Mouse (Mus musculus): ENCODE measurements around the gene Lrrc23. TPM values are rescaled to one million over a fixed set of nuclear protein-coding genes. Genes with fewer than 3 reads are reported as not detected.
"Not testable (repeated sequence)": the region's sequence is repeated elsewhere in the genome, so short reads cannot be mapped to it uniquely, and the experiment has no call there.

The Lrrc23 gene
- polyA plus RNA-seq, 2 experiments, result 0.09 TPM; not detected in 1

DNA sequence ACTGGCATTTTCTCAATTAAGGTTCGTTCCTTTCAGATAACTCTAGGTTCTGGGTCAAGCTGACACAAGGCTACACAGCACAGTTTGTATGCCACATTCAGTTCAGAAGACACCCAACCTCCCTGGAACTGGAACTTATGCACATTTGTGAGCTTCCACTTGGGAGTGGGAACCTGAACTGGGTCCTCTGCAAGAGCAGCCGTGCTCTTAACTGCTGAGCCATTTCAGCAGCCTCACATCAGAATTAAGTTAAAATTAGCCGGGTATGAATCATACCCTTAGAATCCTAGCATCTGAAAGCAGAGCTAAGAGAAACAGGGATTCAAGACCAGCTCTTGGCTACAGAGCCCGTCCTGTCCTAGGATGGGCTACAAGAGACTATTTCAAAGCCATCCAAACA, 27.8 kb upstream of the Lrrc23 start:
- Histone ChIP-seq H3K27ac (no peak overlapping the region), H3K4me2 (ENCODE audit: low read depth) (no peak overlapping the region), H3K9me3 (ENCODE audit: control insufficient read depth, low read length) (no peaks in the 10 kb centered on the region), H3K36me3 (replicated peaks; ENCODE audit: control insufficient read depth, insufficient read depth, low read depth) (peaks cover 18% of the 10 kb centered on the region), H3K9ac (replicated peaks) (no peak overlapping the region), H3K4me1 (replicated peaks; ENCODE audit: control insufficient read depth in 2 of 2, insufficient read depth in 2 of 2, low read length in 1 of 2) (peaks cover 26 to 37% of the 10 kb centered on the region in 2 experiments), H3K4me3 (ENCODE audit: insufficient read depth in 1 of 2, low read depth in 2 of 2, low read length in 2 of 2) (no peak overlapping the region), H3K27me3 (ENCODE audit: control insufficient read depth, insufficient read depth, low read length) (no peaks in the 10 kb centered on the region)
- WGBS (ENCODE audit: insufficient replicate concordance), result 67% methylated on average over 4 of the region's 4 CpGs
- ATAC-seq (ENCODE audit: insufficient read depth) (no peak), DNase-seq (ENCODE audit: low read depth in 3 of 3, low spot score in 3 of 3) (no peak)
- TF ChIP-seq EP300 (IDR thresholded peaks at IDR 0.05; ENCODE audit: low read depth), result no peak
- no peak for TF ChIP-seq CTCF (IDR thresholded peaks at IDR 0.05; ENCODE audit: low read depth)

DNA sequence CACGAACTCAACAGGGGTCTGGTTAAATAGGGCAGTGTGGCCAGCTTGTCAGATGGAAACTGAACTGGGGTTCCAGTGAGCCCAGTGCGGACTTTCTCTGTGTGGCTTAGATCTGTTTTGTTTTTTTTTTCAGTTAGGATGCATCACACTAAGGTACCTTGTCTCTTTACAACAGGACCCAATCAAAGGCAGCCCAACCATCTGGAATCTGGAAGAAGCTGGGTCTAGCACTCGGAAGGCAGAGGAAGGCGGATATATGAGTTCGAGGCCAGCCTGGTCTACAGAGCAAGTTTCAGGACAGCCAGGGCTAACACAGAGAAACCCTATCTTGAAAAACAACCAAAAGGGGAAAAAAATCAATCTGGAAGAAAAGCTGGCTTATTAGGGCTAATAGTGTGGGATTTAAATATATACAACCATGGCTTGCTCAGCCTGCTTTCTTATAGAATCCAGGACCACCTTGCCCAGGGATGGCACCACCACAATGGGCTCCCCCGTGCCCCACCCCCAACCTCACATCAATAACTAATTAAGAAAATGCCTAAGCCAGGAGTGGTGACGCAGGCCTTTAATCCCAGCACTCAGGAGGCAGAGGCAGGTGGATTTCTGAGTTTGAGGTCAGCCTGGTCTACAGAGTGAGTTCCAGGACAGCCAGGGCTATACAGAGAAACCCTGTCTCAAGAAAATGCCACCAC, 27.1 kb upstream of the Lrrc23 start:
- Histone ChIP-seq H3K27ac (peak overlapping the region; percentile 85), H3K4me1 (replicated peaks; ENCODE audit: control insufficient read depth in 2 of 2, insufficient read depth in 2 of 2, low read length in 1 of 2) (peaks cover 25 to 30% of the 10 kb centered on the region in 2 experiments), H3K27me3 (ENCODE audit: control insufficient read depth, insufficient read depth, low read length) (no peaks in the 10 kb centered on the region), H3K36me3 (replicated peaks; ENCODE audit: control insufficient read depth, insufficient read depth, low read depth) (peaks cover 11% of the 10 kb centered on the region), H3K4me3 (ENCODE audit: insufficient read depth in 1 of 2, low read depth in 2 of 2, low read length in 2 of 2) (peak overlapping the region; percentile 16 to 61; a peak in 2 of 4 replicates), H3K9ac (replicated peaks) (peak overlapping the region; percentile 23), H3K9me3 (ENCODE audit: control insufficient read depth, low read length) (no peaks in the 10 kb centered on the region), H3K4me2 (ENCODE audit: low read depth) (peak overlapping the region; percentile 93)
- DNase-seq (ENCODE audit: low read depth in 3 of 3, low spot score in 3 of 3) (no peak), ATAC-seq (ENCODE audit: insufficient read depth) (no peak)
- TF ChIP-seq EP300 (IDR thresholded peaks at IDR 0.05; ENCODE audit: low read depth), result no peak
- 70% methylated on average over 7 of the region's 7 CpGs for WGBS (ENCODE audit: insufficient replicate concordance)

DNA sequence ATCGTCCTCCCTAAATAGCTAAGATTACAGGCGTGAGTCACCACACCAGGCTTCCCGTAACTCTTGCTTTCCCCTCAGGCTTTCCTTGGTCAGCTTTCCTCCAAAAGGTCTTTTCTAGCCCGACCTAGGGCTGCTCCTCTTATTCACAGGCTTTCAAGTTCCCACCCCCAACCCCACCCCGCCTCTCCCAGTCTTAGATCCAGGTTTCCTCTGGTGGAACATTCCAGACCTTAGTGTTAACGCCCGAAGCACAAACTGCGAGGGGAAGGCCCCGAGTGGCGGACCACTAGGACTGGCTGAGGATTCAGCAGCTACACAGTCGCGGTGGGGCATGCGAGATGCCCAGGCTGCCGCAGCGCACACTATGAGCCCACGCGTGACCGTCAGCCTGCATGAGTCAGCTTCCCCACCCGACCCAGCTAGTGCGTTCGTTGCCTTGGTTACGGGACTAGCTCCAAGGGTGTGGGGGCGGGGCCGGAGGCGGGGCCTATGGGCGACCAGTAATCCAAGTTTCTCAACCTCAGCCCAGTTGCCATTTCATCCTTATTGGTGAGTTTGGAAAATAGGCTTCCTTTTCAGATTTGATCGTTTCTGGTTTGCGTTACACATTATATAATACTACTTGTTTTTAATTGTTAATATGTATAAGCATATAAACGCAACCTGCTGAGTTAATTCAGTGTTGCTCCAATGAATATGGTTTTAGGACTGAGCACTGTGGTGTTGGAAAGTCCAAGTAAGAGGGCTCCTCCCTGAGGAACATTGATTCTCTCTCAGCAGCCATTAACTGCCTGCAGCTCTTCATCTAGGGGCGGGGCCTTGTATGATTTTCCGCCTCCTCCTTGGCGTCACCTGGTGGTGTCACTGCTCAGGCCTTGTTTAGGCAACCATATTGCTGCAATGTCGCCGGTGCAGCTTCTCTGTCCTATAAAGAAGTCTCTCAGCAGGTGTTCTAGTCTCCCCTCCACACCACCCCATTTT, 26.1 kb upstream of the Lrrc23 start:
- TF ChIP-seq CTCF (IDR thresholded peaks at IDR 0.05; ENCODE audit: low read depth), result peak; percentile 67
- TF ChIP-seq EP300 (IDR thresholded peaks at IDR 0.05; ENCODE audit: low read depth), result no peak
- Histone ChIP-seq H3K4me1 (replicated peaks; ENCODE audit: control insufficient read depth in 2 of 2, insufficient read depth in 2 of 2, low read length in 1 of 2) (peaks cover 25 to 30% of the 10 kb centered on the region in 2 experiments), H3K9me3 (ENCODE audit: control insufficient read depth, low read length) (no peaks in the 10 kb centered on the region), H3K9ac (replicated peaks) (peak overlapping the region; percentile 65), H3K36me3 (replicated peaks; ENCODE audit: control insufficient read depth, insufficient read depth, low read depth) (peaks cover 6% of the 10 kb centered on the region), H3K27ac (peak overlapping the region; percentile 85), H3K27me3 (ENCODE audit: control insufficient read depth, insufficient read depth, low read length) (no peaks in the 10 kb centered on the region), H3K4me2 (ENCODE audit: low read depth) (peak overlapping the region; percentile 93), H3K4me3 (ENCODE audit: insufficient read depth in 1 of 2, low read depth in 2 of 2, low read length in 2 of 2) (peak overlapping the region; percentile 55 to 61)
- ATAC-seq (ENCODE audit: insufficient read depth), result peak; percentile 71
- 4% methylated on average over 34 of the region's 34 CpGs for WGBS (ENCODE audit: insufficient replicate concordance)
- DNase-seq (ENCODE audit: low read depth in 3 of 3, low spot score in 3 of 3), result peak; percentile 84 to 93 (median 85)

DNA sequence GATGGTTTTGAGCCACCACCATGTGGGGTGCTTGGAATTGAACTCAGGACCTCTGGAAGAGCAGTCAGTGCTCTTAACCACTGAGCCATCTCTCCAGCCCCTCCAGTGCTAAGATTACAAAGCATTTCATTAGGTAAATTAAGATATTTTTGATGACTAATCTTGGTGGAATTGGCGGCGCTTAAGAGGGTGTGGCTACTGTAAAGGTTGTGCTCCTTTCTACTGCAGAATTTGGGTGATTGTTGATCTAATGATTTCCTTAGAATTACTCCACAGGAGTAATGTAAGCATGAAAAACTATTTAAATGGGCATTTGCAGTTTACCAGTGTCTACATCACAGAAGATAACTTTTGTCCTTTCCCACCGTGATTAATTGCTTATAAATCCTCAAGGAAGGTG, 24.8 kb upstream of the Lrrc23 start:
- no peak for DNase-seq (ENCODE audit: low read depth in 3 of 3, low spot score in 3 of 3)
- 34% methylated on average over 3 of the region's 3 CpGs for WGBS (ENCODE audit: insufficient replicate concordance)
- no peak for TF ChIP-seq EP300 (IDR thresholded peaks at IDR 0.05; ENCODE audit: low read depth)
- no peak for TF ChIP-seq CTCF (IDR thresholded peaks at IDR 0.05; ENCODE audit: low read depth)
- H3K4me3 ChIP-seq (ENCODE audit: insufficient read depth in 1 of 2, low read depth in 2 of 2, low read length in 2 of 2), result no peak overlapping the region
- H3K9me3 ChIP-seq (ENCODE audit: control insufficient read depth, low read length), result no peaks in the 10 kb centered on the region
- peaks cover 23 to 24% of the 10 kb centered on the region in 2 experiments for H3K4me1 ChIP-seq (replicated peaks; ENCODE audit: control insufficient read depth in 2 of 2, insufficient read depth in 2 of 2, low read length in 1 of 2)
- no peak overlapping the region for H3K27ac ChIP-seq
- H3K4me2 ChIP-seq (ENCODE audit: low read depth), result no peak overlapping the region
- H3K36me3 ChIP-seq (replicated peaks; ENCODE audit: control insufficient read depth, insufficient read depth, low read depth), result no peaks in the 10 kb centered on the region
- no peaks in the 10 kb centered on the region for H3K27me3 ChIP-seq (ENCODE audit: control insufficient read depth, insufficient read depth, low read length)
- H3K9ac ChIP-seq (replicated peaks), result no peak overlapping the region
- no peak for ATAC-seq (ENCODE audit: insufficient read depth)

DNA sequence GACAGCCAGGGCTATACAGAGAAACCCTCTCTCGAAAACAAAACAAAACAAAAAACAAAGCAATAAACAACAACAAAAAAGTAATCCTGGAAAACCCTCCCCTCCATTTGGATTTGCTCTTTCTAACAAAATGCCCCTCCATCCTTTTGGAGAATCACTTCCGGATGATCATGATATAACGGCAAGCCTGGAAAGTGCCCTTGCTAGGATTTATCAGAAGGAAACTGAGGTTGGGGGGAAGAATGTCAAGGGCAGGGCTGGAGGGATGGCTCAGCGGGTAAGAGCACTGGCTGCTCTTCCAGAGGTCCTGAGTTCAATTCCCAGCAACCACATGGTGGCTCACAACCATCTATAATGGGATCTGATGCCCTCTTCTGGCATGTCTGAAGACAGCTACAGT, 24.2 kb upstream of the Lrrc23 start:
- H3K9me3 ChIP-seq (ENCODE audit: control insufficient read depth, low read length); H3K27ac ChIP-seq; H3K4me3 ChIP-seq (ENCODE audit: insufficient read depth in 1 of 2, low read depth in 2 of 2, low read length in 2 of 2); H3K9ac ChIP-seq (replicated peaks); DNase-seq (ENCODE audit: low read depth in 3 of 3, low spot score in 3 of 3); ATAC-seq (ENCODE audit: insufficient read depth); H3K36me3 ChIP-seq (replicated peaks; ENCODE audit: control insufficient read depth, insufficient read depth, low read depth); H3K4me2 ChIP-seq (ENCODE audit: low read depth); H3K27me3 ChIP-seq (ENCODE audit: control insufficient read depth, insufficient read depth, low read length): not testable (repeated sequence)
- peaks cover 23 to 24% of the 10 kb centered on the region in 2 experiments for H3K4me1 ChIP-seq (replicated peaks; ENCODE audit: control insufficient read depth in 2 of 2, insufficient read depth in 2 of 2, low read length in 1 of 2)
- WGBS (ENCODE audit: insufficient replicate concordance), result 83% methylated on average over 4 of the region's 4 CpGs

Data from liver, embryonic 14.5 days (tissue).